Mouse (Mus musculus) stomach, postnatal 0 days (tissue): ENCODE results near the gene Pdzrn4. TPM values are rescaled to one million over a fixed set of nuclear protein-coding genes. Genes with fewer than 3 reads are reported as not detected.

Experiments
- ATAC-seq: fragments of 200-750 bp; cut with Nextera tagmentation; 2 replicates; pipeline ENCODE4 v1.8.0; 2017; ENCODE audit not compliant: low FRiP score, low TSS enrichment
- DNase-seq: peaks from one replicate; pipeline ENCODE4 v3.0.0-alpha.2; 2016; ENCODE audit warnings: low spot score
- H3K27ac ChIP-seq: fragments of 300-500 bp; sonication (generic); replicated peaks from 2 replicates; pipeline ENCODE4 v1.5.1; 2014; ENCODE audit warnings: mild to moderate bottlenecking, control low read depth
- H3K27me3 ChIP-seq: fragments of 300-500 bp; sonication (generic); 2 replicates; pipeline ENCODE4 v1.6.1; 2014; ENCODE audit warnings: low read length; ENCODE audit not compliant: control insufficient read depth, insufficient read depth
- H3K36me3 ChIP-seq: fragments of 300-500 bp; sonication (generic); 2 replicates; pipeline ENCODE4 v1.6.1; 2014; ENCODE audit warnings: low read length, mixed read lengths; ENCODE audit not compliant: control insufficient read depth, insufficient read depth
- H3K4me1 ChIP-seq: fragments of 300-500 bp; sonication (generic); replicated peaks from 2 replicates; pipeline ENCODE4 v1.6.1; 2014; ENCODE audit warnings: antibody characterized with exemption; ENCODE audit not compliant: control insufficient read depth, insufficient read depth
- H3K4me2 ChIP-seq: fragments of 300-500 bp; sonication (generic); replicated peaks from 2 replicates; pipeline ENCODE4 v1.6.1; 2014; ENCODE audit warnings: low read depth, mild to moderate bottlenecking, control low read depth, moderate library complexity
- H3K4me3 ChIP-seq: fragments of 300-500 bp; sonication (generic); 2 replicates; pipeline ENCODE4 v1.5.1; 2014; ENCODE audit warnings: low read depth, low read length, control low read depth
- H3K9ac ChIP-seq: fragments of 300-500 bp; sonication (generic); 2 replicates; pipeline ENCODE4 v1.6.1; 2014; ENCODE audit warnings: mild to moderate bottlenecking, low read length, control low read depth, mixed read lengths
- H3K9me3 ChIP-seq: fragments of 300-500 bp; sonication (generic); 2 replicates; pipeline ENCODE4 v1.6.1; 2016; ENCODE audit warnings: low read length; ENCODE audit not compliant: control insufficient read depth
- CTCF ChIP-seq: IDR thresholded peaks from 2 replicates; pipeline ENCODE4 v1.5.1; 2016; ENCODE audit warnings: antibody characterized with exemption, low read depth, mild to moderate bottlenecking, moderate library complexity
- EP300 ChIP-seq: optimal IDR thresholded peaks from 2 replicates; pipeline ENCODE3; 2016; ENCODE audit warnings: antibody characterized with exemption
- WGBS: fragments of 180-500 bp; shearing (Covaris S2); extraction: QIAGEN DNeasy Blood & Tissue Kit; methylation state at CpG from one replicate; pipeline ENCODE4 v1.1.7; 2014; 5-methylcytosine and 5-hydroxymethylcytosine counted together
- polyA plus RNA-seq: library from polyadenylated mRNA; unstranded; fragments of >200 nt; fragmentation: Nextera tagmentation; extraction: Ambion mirVana; gene quantifications from 2 replicates; pipeline ENCODE4 v1.2.1, GENCODE M21; 2015

Gene Pdzrn4
- polyA plus RNA-seq, 1 experiment from 2014 or later, result 0.76 TPM

DNA sequence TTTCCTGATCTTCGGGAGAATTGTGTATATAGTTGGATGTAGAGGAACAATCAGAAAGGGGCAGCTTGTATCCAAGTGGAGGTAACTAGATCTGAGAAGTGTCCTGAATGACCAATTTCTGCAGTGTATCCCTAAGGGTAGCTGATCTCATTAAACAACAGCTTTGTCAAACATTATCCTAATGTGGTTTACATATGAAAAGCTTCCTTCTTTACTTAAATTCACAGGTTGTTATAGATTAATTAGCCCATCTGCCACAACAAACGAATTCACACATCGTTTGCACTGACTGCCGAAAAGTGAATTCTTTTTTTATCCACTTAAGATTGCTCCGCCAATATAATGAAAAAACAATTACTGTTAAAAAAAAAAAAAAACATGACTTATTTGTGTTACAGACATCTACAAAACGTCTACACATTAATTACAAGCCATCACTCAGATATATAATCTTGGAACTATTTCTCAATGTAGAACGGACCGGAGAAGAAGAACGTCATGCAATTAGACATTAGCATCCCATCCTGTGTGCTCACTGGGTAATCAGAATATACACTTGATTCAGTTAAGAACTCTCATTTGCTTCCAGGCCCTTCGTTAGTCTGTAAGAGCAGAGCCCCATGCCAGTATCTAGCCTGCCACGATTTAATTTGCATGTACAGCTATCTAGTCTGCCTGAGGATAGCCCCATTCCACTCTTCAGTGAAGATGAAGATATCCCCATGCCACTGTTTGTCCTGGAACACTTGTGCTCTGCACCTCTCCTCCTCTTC lies 274.8 kb downstream of the Pdzrn4 start:
- WGBS, result 84% methylated on average over 11 of the region's 11 CpGs

DNA sequence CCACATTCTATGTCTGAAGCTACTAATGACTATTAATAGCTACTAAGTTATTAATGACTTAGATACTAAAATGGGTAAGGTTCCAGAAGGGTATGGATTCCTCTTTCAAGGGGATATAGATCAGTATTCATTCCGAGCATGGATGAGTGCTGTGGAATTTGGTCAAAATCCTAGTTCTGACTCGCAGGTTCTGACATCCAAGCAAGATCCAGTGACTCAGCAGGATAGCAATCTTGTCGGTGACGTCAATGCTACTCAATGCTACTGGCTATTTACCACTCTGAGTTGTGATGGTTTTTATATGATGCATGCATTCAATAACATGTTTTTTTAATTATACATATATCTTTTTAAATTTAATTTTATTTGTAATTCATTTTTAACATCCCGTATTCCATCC lies 279.4 kb downstream of the Pdzrn4 start:
- H3K9me3 ChIP-seq, result no peaks in the 10 kb centered on the region
- 85% methylated on average over 5 of the region's 5 CpGs for WGBS
- H3K9ac ChIP-seq, result no peak overlapping the region
- DNase-seq, result no peak
- ATAC-seq, result no peak
- no peak overlapping the region for H3K27ac ChIP-seq
- H3K4me1 ChIP-seq, result no peaks in the 10 kb centered on the region
- TF ChIP-seq CTCF (no peak), EP300 (no peak)
- H3K36me3 ChIP-seq, result no peaks in the 10 kb centered on the region
- no peaks in the 10 kb centered on the region for H3K27me3 ChIP-seq
- no peak overlapping the region for H3K4me2 ChIP-seq
- H3K4me3 ChIP-seq, result no peak overlapping the region

More for the DNA sequence above, 274.8 kb downstream of the Pdzrn4 start:
- Histone ChIP-seq H3K36me3 (no peaks in the 10 kb centered on the region), H3K9me3 (no peaks in the 10 kb centered on the region), H3K27ac (no peak overlapping the region), H3K27me3 (no peaks in the 10 kb centered on the region), H3K9ac (no peak overlapping the region), H3K4me1 (no peaks in the 10 kb centered on the region), H3K4me3 (no peak overlapping the region), H3K4me2 (no peak overlapping the region)
- ATAC-seq (no peak), DNase-seq (no peak)
- no peak for TF ChIP-seq EP300
- no peak for TF ChIP-seq CTCF

DNA sequence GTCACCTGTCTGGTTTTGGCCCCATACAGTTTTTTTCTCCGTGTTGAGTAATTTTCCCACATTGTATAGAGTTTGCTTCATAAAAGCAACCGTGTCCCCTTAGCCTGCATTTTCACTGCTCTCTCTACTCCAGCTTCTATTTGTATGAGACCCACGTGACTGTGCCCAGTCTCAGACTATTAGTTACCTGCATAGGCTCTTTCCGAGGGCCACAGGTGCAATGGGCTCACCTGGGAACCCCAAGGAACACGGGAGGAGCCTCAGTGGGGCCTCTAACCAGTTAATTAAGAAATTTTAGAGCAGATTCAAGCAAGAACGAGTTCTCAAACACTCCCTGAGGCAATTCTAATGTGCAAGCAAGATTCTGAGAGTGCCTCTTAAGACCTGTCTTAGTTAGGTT lies 281.7 kb downstream of the Pdzrn4 start:
- Histone ChIP-seq H3K4me3 (no peak overlapping the region), H3K9me3 (no peaks in the 10 kb centered on the region), H3K4me2 (no peak overlapping the region), H3K9ac (no peak overlapping the region), H3K27ac (no peak overlapping the region), H3K36me3 (no peaks in the 10 kb centered on the region), H3K27me3 (no peaks in the 10 kb centered on the region), H3K4me1 (no peaks in the 10 kb centered on the region)
- no peak for DNase-seq
- ATAC-seq, result no peak
- no peak for TF ChIP-seq EP300
- no peak for TF ChIP-seq CTCF
- 68% methylated on average over 6 of the region's 6 CpGs for WGBS

DNA sequence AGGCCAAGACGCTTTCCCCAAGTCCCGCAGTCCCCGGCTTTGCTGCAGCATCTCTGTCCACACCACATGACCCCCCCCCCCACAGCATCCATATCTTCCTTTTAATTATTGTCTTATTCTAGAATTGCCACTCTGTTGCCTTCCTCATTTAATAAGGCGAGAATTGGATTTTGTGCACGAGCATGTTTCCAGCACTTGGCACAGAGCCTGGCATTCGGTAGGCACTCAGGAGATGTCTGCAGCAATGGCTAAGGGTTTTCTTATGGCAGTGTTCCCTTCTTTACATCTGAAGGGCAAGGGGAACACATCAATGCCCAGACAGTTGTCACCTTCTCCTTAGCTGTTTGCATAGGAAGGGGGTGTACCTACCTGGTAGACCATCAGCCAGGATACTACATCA lies 282.9 kb downstream of the Pdzrn4 start:
- Histone ChIP-seq H3K9ac (no peak overlapping the region), H3K4me1 (no peaks in the 10 kb centered on the region), H3K27ac (no peak overlapping the region), H3K4me3 (no peak overlapping the region), H3K27me3 (no peaks in the 10 kb centered on the region), H3K4me2 (no peak overlapping the region), H3K9me3 (no peaks in the 10 kb centered on the region), H3K36me3 (no peaks in the 10 kb centered on the region)
- ATAC-seq, result no peak
- no peak for DNase-seq
- TF ChIP-seq CTCF (no peak), EP300 (no peak)
- WGBS, result 86% methylated on average over 6 of the region's 6 CpGs

DNA sequence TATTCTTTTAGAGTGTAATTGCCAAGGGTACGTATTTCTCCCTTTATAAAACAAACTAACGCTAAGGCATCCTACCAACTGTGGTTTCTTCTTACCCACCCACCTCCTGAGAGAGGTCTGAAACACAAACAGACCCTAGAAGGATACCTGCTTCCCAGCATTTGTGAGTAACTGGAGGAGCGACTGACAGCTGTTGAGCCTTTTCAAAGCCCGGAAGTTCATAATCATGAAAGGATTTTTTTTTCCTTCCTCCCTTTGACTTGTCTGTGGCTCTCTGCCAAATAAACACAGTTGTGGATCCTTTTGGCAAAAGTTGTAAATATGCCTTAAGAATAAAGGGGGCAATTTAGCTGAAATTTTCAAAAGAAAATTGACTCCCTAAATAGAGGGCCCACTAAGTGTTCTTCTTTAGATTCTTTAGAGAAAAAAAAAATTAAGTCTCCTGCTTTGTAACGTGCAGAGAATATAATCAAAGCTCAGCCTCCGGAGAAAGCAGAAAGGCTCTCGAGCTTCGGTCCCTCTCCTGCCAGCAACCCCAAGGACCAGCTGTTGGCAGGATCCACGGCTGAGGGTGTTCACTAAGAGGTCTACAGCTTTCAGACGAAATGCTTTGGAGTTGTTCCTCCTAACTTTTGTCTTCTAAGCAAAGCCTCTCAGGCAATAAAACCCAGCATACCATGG lies 299.7 kb downstream of the Pdzrn4 start:
- Histone ChIP-seq H3K27ac (no peak overlapping the region), H3K27me3 (no peaks in the 10 kb centered on the region), H3K4me2 (no peak overlapping the region), H3K4me1 (no peaks in the 10 kb centered on the region), H3K9ac (no peak overlapping the region), H3K9me3 (no peaks in the 10 kb centered on the region), H3K4me3 (no peak overlapping the region), H3K36me3 (no peaks in the 10 kb centered on the region)
- 30% methylated on average over 10 of the region's 10 CpGs for WGBS
- DNase-seq, result no peak
- no peak for ATAC-seq
- TF ChIP-seq CTCF (no peak), EP300 (no peak)

DNA sequence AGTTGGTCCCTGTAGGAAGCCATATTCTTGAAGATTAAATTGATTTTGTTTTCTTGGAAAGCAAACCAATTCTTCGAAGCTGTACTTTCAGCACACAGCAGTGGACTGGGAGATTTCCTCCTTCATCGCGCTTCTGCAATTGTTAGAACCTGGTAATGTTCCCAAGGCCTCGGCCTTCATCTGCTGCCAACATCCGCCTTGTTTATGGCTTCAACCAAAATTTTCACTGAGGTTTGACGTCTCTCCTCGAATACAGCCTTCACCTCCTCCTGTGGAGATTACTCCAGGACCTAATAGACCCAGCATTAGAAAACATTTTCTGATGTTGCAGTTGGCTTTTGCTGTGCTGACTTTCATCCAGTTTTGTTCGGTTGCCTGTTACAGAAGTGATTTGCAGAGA lies 307.5 kb downstream of the Pdzrn4 start:
- H3K27ac ChIP-seq, result no peak overlapping the region
- TF ChIP-seq EP300 (no peak), CTCF (no peak)
- H3K4me2 ChIP-seq, result no peak overlapping the region
- DNase-seq (no peak), ATAC-seq (no peak)
- H3K27me3 ChIP-seq, result no peaks in the 10 kb centered on the region
- no peaks in the 10 kb centered on the region for H3K4me1 ChIP-seq
- no peaks in the 10 kb centered on the region for H3K9me3 ChIP-seq
- no peaks in the 10 kb centered on the region for H3K36me3 ChIP-seq
- no peak overlapping the region for H3K4me3 ChIP-seq
- H3K9ac ChIP-seq, result no peak overlapping the region
- whole genome bisulfite sequencing, result 69% methylated on average over 8 of the region's 8 CpGs
